Mouse (Mus musculus) left cerebral cortex, postnatal 36 days (tissue): ENCODE results near the gene Ncoa5. TPM values are rescaled to one million over a fixed set of nuclear protein-coding genes. Genes with fewer than 3 reads are reported as not detected.

Source experiments
- DNase-seq, 2 experiments: peaks; one replicate each; pipeline ENCODE4 v3.0.0; 2021 to 2022; ENCODE audit warnings: low spot score in 2 of 2, mixed read lengths in 1 of 2
- intact Hi-C: fragments of 180-260 bp; cut with DNase I; formaldehyde crosslinking; loops from one replicate; pipeline ENCODE4 v1.15.1; 2025
- total RNA-seq, 2 experiments: library from RNA; stranded (reverse); gene quantifications; 2 replicates each; pipeline ENCODE4 v1.2.3; 2021

Ncoa5 gene
- total RNA-seq, 2 experiments from 2014 or later: 41.4 to 66.1 TPM

- intact Hi-C loops: no loop called here
Measured at GRCm38 (mm10) chr2:165051566-165051965, 16.9 kb upstream of the Ncoa5 start.

DNA sequence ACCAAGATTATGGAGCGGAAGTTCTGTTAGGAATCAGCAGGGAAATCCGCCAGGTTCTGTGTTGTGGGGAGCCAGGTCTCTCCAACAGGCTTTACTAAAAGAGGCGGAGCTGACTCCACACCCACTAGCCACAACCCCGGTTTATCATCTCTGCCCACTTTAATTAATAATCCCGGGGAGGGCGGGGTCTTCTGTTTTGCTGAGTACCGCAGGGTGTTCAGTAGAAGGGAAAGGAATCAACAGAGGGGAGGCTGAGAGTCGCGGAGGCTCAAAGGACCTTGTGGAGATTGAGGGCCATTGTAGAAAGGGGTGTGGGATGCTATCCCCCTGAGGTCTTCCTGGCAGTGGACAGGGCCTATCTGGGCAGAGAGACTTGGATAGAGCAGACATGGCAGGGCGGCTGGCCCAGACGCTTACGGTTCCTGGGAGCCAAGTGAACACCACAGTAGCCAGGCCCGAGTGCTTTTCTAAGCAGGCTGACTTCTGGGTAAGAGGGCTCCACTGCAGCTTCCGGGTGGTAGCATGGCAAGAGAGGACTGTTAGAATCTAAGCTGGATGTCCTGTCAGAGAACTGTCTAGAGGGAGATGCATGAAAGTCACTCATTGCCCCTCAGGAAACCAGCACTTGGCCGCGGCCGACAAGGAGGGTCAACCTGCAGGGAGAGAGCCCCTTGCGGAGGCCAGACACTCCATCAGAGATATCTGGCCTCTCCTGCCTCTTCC is 16.3 kb upstream of the Ncoa5 start:
- intact Hi-C loops: no loop called here

More at GRCm38 (mm10) chr2:165051566-165051965, 16.9 kb upstream of the Ncoa5 start:
- DNase-seq: no peak

GRCm38 (mm10) chr2:165049044-165049443 is 14.4 kb upstream of the Ncoa5 start:
- intact Hi-C loops: no loop called here
- DNase-seq: no peak

More for the DNA sequence above, 16.3 kb upstream of the Ncoa5 start:
- DNase-seq: no peak

GRCm38 (mm10) chr2:165043729-165044128 is 9.1 kb upstream of the Ncoa5 start:
- no peak for DNase-seq
- intact Hi-C loops: no loop called here

DNA sequence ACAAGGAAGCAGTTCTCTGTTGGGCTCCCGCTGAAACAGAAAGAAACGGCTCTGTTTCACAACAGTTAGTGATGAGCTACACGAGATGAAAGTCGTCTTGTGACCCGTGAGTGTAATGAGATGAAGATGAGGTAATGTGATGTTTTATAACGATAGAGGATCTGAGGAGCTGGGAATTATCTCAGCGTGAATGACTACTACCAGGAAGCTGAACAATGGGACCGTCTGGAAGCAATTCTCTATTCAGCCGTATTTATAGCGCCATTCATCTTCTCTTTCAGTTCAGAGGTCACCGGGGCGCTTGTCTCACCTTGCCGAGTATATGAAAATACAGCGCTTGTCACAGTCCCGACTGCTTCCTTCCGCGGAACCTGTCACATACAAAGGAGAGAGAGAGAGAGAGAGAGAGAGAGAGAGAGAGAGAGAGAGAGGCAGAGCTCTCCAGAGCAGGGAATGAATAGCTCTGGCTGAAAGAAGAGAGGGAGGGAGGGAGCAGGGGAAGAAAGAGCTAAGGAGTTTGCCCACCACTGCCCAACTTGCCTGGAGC is 8.5 kb upstream of the Ncoa5 start:
- DNase-seq: no peak
- intact Hi-C loops: no loop called here

DNA sequence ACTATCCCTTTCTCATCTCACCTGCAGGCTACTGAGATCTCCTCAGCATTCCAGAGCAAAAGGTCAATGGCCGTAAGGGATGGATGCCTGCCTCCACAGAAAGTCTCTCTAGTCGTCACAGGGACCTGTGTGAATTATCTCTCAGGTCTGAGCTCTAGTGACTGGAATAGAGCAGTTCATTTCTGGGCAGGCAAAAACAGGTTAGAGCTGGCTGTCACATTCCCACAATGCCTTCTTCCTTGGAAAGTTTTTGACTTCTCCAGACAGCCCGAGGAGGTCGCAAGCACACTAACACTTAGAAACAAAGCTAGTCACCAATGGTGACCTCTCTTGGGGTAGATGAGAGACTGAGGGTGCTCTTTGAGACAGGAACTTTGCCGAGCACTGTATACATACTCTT is 7.5 kb upstream of the Ncoa5 start:
- intact Hi-C loops: no loop called here
- DNase-seq: no peak

- DNase-seq: no peak
- intact Hi-C loops: no loop called here
Measured at GRCm38 (mm10) chr2:165037415-165037814, 2.7 kb upstream of the Ncoa5 start.

DNA sequence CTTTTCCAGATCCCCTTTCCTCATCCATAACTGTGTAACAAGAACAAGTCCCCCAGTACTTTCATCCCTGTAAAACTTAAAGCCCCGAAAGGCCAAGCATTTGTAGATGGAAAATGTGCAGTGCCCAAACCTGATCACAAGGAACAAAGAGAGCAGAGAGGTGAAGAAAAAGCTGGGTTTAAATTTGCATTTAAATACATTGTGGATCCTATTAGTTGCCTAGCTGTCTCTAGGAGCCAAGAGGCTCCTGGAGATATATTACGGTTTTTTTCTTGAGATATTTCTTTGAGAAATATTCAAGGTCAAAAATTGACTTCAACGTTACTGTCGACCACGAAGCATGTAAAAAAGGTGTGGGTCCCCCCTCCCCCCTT is 378 bp upstream of the Ncoa5 start:
- no peak for DNase-seq
- intact Hi-C loops: loop anchor here (2.0 kb wide), 2 partner anchors 66 to 122 kb away; no protein-coding TSS in a partner anchor

- no peak for DNase-seq
- intact Hi-C loops: no loop called here
Measured at GRCm38 (mm10) chr2:165033306-165033705, 1.4 kb downstream of the Ncoa5 start.

DNA sequence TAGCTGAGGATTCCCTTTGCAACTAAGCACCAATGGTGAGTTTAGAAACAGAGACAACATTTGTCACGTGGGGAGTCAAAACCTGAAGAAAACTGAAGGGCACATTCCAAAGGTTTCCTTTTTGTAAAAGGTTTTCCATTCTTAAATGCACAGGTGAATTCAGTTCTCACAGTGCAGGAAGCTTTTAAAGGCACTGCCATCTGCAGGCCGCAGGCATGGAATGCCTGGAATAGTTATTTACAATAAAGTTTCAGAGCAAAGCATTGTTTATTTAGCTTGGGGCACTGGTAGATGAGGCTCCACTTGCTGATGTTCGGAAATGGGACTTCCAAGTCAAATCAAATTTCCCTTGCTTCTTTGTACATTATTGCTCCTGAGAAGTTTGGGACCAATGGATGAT is 2.1 kb downstream of the Ncoa5 start:
- no peak for DNase-seq
- intact Hi-C loops: no loop called here

DNA sequence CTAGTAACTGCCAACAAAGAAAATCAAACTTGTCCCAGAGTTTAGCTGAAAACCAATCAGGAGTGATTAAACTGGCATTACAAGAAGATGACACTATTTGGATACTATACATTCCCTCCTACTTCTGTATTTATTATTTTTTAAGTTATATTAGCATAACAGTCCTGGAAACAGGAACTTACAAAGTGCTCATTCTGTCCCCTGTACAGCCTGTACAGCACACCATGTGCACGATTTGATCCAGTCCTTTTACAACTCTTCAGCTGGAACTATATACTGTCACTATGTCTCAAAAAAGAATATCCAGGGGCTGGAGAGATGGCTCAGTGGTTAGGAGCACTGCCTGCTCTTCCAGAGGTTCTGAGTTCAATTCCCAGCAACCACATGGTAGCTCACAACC is 7.5 kb downstream of the Ncoa5 start:
- intact Hi-C loops: no loop called here

DNA sequence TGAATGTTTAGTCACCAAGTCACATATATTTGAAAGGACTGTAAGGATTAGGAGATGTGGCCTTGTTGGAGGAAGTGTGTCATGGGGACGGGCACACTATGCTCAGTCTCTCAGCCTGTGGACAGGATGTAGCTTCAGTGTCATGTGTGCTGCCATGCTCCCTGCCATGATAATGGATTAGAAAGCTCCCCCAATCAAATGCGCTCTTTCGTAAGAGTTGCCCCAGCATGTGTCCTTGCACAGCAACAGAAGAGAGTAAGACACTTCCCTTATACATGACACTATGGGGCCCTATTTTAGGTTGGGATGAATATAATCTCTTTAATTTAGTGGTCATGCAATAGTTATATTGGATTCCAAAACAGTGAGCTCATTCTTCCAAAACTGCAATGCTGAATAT is 14.2 kb downstream of the Ncoa5 start:
- intact Hi-C loops: no loop called here
- no peak for DNase-seq

More for the DNA sequence above, 7.5 kb downstream of the Ncoa5 start:
- no peak for DNase-seq

- intact Hi-C loops: no loop called here
- no peak for DNase-seq
Measured at GRCm38 (mm10) chr2:165014935-165015334, 19.7 kb downstream of the Ncoa5 start.

- intact Hi-C loops: no loop called here
Measured at GRCm38 (mm10) chr2:165010351-165010750, 24.3 kb downstream of the Ncoa5 start.

GRCm38 (mm10) chr2:165009581-165009980 is 25.1 kb downstream of the Ncoa5 start:
- no peak for DNase-seq

More at GRCm38 (mm10) chr2:165010351-165010750, 24.3 kb downstream of the Ncoa5 start:
- no peak for DNase-seq

GRCm38 (mm10) chr2:165009161-165009560 is 25.5 kb downstream of the Ncoa5 start:
- no peak for DNase-seq
- intact Hi-C loops: no loop called here

More at GRCm38 (mm10) chr2:165009581-165009980, 25.1 kb downstream of the Ncoa5 start:
- intact Hi-C loops: no loop called here

DNA sequence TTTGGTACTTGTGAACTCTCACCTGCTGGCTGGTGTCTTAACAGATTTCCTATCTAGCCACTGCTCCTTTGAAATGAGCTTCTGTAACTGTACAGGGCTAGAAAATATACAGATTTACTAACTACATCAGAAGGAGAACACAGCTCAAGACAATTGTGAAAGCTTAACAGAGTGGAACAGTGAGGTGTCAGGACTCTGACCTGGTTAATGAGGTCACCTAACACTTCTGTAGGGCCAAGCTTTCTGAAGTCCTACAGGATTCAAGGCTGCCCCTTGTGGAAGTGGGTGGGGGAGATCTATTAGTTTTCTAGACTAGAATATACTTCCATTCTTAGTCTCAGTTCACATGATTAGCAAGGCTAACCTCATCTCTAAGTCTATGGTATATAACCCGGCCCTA is 26.7 kb downstream of the Ncoa5 start:
- intact Hi-C loops: no loop called here
- DNase-seq: no peak

- DNase-seq: no peak
- intact Hi-C loops: no loop called here
Measured at GRCm38 (mm10) chr2:165006813-165007212, 27.9 kb downstream of the Ncoa5 start.

GRCm38 (mm10) chr2:165004237-165004636 is 30.4 kb downstream of the Ncoa5 start:
- no peak for DNase-seq
- intact Hi-C loops: no loop called here

DNA sequence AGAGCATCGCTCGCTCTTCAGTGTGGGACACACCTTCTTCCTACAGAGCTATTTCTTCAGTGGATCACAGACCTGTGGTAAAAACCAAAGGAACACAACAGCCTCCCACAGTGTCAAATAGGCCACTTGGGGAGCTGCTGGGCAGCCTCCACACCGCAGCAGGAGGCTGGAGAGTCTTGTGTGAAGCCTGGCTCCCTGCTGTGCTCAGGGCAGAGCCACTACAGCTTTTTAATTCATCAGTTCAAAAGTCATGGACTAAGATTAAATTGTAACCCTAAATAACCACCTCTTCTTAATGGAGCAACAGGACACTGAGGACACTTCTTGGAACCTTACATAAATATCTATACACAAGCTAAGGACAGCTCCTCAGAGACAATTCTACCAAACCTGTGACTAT is 31.6 kb downstream of the Ncoa5 start:
- no peak for DNase-seq
- intact Hi-C loops: no loop called here

GRCm38 (mm10) chr2:165001958-165002357 is 32.7 kb downstream of the Ncoa5 start:
- intact Hi-C loops: no loop called here
- DNase-seq: no peak
